Mouse (Mus musculus) CH12.LX (cell line): ENCODE measurements around the gene Ropn1.
A peak's percentile ranks its signal among the peaks of the same experiment; 100 is the strongest.

Experiments used
- CTCF ChIP-seq, 2 experiments: IDR thresholded peaks in 1 of 2; conservative IDR thresholded peaks in 1 of 2; 2 replicates each; pipeline ENCODE4 v1.5.1; 2011 to 2012; ENCODE audit warnings: low read depth in 2 of 2, low read length in 2 of 2, improper control_type of control experiment in 1 of 2, inconsistent platforms in 1 of 2, mild to moderate bottlenecking in 1 of 2, moderate library complexity in 1 of 2
- ETS1 ChIP-seq: conservative IDR thresholded peaks from 2 replicates; pipeline ENCODE4 v1.6.1; 2012; ENCODE audit warnings: low read depth, mild to moderate bottlenecking, inconsistent platforms, low read length, improper control_type of control experiment, moderate library complexity
- HCFC1 ChIP-seq: IDR thresholded peaks from 2 replicates; pipeline ENCODE4 v1.6.1; 2012; ENCODE audit warnings: low read depth, mild to moderate bottlenecking, inconsistent platforms, low read length, improper control_type of control experiment
- MAZ ChIP-seq: IDR thresholded peaks from 2 replicates; pipeline ENCODE4 v1.6.1; 2012; ENCODE audit warnings: low read depth, mild to moderate bottlenecking, inconsistent platforms, low read length, improper control_type of control experiment, moderate library complexity
- POLR2A ChIP-seq: IDR thresholded peaks from 2 replicates; pipeline ENCODE4 v1.6.1; 2011; ENCODE audit warnings: low read depth, mild to moderate bottlenecking, improper control_type of control experiment, low read length
- RAD21 ChIP-seq: IDR thresholded peaks from 2 replicates; pipeline ENCODE4 v1.6.1; 2011; ENCODE audit warnings: low read depth, mild to moderate bottlenecking, low read length, improper control_type of control experiment, moderate library complexity
- ZC3H11A ChIP-seq: IDR thresholded peaks from 2 replicates; pipeline ENCODE4 v1.6.1; 2012; ENCODE audit warnings: low read depth, mild to moderate bottlenecking, inconsistent platforms, low read length, improper control_type of control experiment
- ZNF384 ChIP-seq: IDR thresholded peaks from 2 replicates; pipeline ENCODE4 v1.6.1; 2012; ENCODE audit warnings: low read depth, low read length, improper control_type of control experiment, inconsistent platforms

- TF ChIP-seq CTCF (conservative IDR thresholded peaks at IDR 0.05 in 1 of 2, IDR thresholded peaks at IDR 0.05 in 1 of 2; ENCODE audit: low read depth in 2 of 2, low read length in 2 of 2) (no peak), MAZ (no peak), POLR2A (no peak), HCFC1 (0 out of 2 replicates have a peak, but pooled peaks have one; percentile 13), RAD21 (no peak), ZNF384 (peak; percentile 77; the same call in 1 of the 2 replicates), ZC3H11A (no peak), ETS1 (no peak)
Observed at GRCm38 (mm10) chr16:34689879-34690278, 40.2 kb downstream of the Ropn1 start.
